Mouse (Mus musculus) forebrain, embryonic 14.5 days (tissue): ENCODE data around the gene Gm3238. TPM values are rescaled to one million over a fixed set of nuclear protein-coding genes. Genes with fewer than 3 reads are reported as not detected.
"Not testable (repeated sequence)": the region's sequence is repeated elsewhere in the genome, so short reads cannot be mapped to it uniquely, and the experiment has no call there.

ENCODE experiments used
- ATAC-seq: fragments of 200-750 bp; cut with Nextera tagmentation; 2 replicates; pipeline ENCODE4 v1.8.0; 2017; ENCODE audit warnings: mild to moderate bottlenecking, moderate library complexity
- DNase-seq: peaks from one replicate; pipeline ENCODE4 v3.0.0-alpha.2; 2015; ENCODE audit warnings: low spot score
- H3K27ac ChIP-seq: fragments of 300-500 bp; sonication (generic); 2 replicates; pipeline ENCODE4 v1.5.1; 2014; ENCODE audit warnings: low read depth, mild to moderate bottlenecking, control low read depth, low read length, moderate library complexity
- H3K27me3 ChIP-seq: fragments of 300-500 bp; sonication (generic); replicated peaks from 2 replicates; pipeline ENCODE4 v1.6.1; 2014; ENCODE audit warnings: low read length, control low read depth, mixed read lengths; ENCODE audit not compliant: control insufficient read depth, insufficient read depth
- H3K36me3 ChIP-seq: fragments of 300-500 bp; sonication (generic); 2 replicates; pipeline ENCODE4 v1.6.1; 2014; ENCODE audit warnings: low read length, control low read depth; ENCODE audit not compliant: control insufficient read depth, insufficient read depth
- H3K4me1 ChIP-seq: fragments of 300-500 bp; sonication (generic); 2 replicates; pipeline ENCODE4 v1.6.1; 2014; ENCODE audit warnings: antibody characterized with exemption, low read length, control low read depth; ENCODE audit not compliant: control insufficient read depth, insufficient read depth
- H3K4me2 ChIP-seq: fragments of 300-500 bp; sonication (generic); 2 replicates; pipeline ENCODE4 v1.6.1; 2014; ENCODE audit warnings: mild to moderate bottlenecking, control low read depth, low read length
- H3K4me3 ChIP-seq: fragments of 300-500 bp; sonication (generic); 2 replicates; pipeline ENCODE4 v1.5.1; 2014; ENCODE audit warnings: low read depth, low read length, control low read depth
- H3K9ac ChIP-seq: fragments of 300-500 bp; sonication (generic); 2 replicates; pipeline ENCODE4 v1.6.1; 2014; ENCODE audit warnings: mild to moderate bottlenecking, low read length, control low read depth, moderate library complexity
- H3K9me3 ChIP-seq: fragments of 300-500 bp; sonication (generic); replicated peaks from 2 replicates; pipeline ENCODE4 v1.6.1; 2016; ENCODE audit warnings: low read length, control low read depth, mixed read lengths; ENCODE audit not compliant: control insufficient read depth
- WGBS: fragments of 180-500 bp; shearing (Covaris S2); extraction: QIAGEN DNeasy Blood & Tissue Kit; methylation state at CpG from one replicate; pipeline ENCODE4 v1.1.7; 2014; 5-methylcytosine and 5-hydroxymethylcytosine counted together
- polyA plus RNA-seq: library from polyadenylated mRNA; unstranded; fragments of >200 nt; fragmentation: Nextera tagmentation; extraction: Ambion mirVana; gene quantifications from 2 replicates; pipeline ENCODE4 v1.2.1, GENCODE M21; 2014

Gene Gm3238
- polyA plus RNA-seq = not detected in 2 replicates

DNA sequence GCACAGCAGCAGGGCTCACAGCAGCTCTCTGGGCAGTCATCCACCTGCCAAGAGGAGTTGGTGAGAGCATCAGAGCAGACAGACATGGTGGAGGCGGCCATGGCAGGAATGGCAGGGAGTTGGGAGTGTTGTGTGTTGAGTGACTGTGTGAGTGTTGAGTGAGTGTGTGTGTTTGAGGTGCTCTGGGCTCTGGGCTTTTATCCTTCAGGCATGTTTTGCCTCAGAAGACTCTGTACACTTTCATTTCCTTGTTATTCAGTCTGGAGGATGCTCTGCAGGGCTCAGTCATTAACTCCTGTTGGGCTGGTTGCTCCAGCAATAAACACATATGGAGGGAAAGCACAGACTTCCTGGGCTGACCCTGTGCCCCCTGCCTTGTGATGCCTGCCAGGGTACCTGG lies at the start of gene Gm3238:
TSS of gene Gm3238 (minus strand) at position 101 of the 400 bp plus-strand sequence.
- not testable (repeated sequence) for H3K27ac ChIP-seq, H3K36me3 ChIP-seq, H3K4me2 ChIP-seq, H3K27me3 ChIP-seq, DNase-seq, H3K9me3 ChIP-seq, H3K4me3 ChIP-seq, ATAC-seq, H3K4me1 ChIP-seq, H3K9ac ChIP-seq
- 71% methylated on average over 1 of the region's 1 CpGs for WGBS

- no peak for ATAC-seq
- H3K27me3 ChIP-seq = no peaks in the 10 kb centered on the region
- WGBS = 14% methylated on average over 4 of the region's 4 CpGs
- no peaks in the 10 kb centered on the region for H3K4me1 ChIP-seq
- H3K4me3 ChIP-seq = no peak overlapping the region
- H3K9me3 ChIP-seq = 0 out of 2 replicates have a peak, but pooled peaks cover 2% of the 10 kb centered on the region
- no peak overlapping the region for H3K4me2 ChIP-seq
- H3K36me3 ChIP-seq = no peaks in the 10 kb centered on the region
- H3K27ac ChIP-seq = no peak overlapping the region
- peak; percentile 20 for DNase-seq
- H3K9ac ChIP-seq = no peak overlapping the region
Observed at GRCm38 (mm10) chr10:77819203-77819602, 48.1 kb upstream of the Gm3238 start.

DNA sequence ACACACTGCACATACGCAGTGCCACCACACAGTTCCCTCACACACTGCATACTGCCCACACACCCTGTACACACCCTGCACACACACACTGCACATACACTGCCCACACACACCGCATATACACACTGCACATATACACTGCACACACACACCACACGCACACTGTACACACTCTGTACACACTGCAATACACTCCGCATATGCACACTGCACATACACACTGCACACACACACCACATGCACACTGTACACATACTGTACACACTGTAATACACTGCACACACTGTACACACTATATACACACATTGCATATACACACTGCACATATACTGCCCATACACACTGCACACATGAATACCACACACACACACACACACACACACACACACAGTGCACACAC lies 47.4 kb upstream of the Gm3238 start:
- no peak overlapping the region for H3K9ac ChIP-seq
- no peaks in the 10 kb centered on the region for H3K27me3 ChIP-seq
- ATAC-seq (no peak), DNase-seq (no peak)
- no peak overlapping the region for H3K4me2 ChIP-seq
- H3K27ac ChIP-seq = no peak overlapping the region
- WGBS = 93% methylated on average over 4 of the region's 4 CpGs
- no peaks in the 10 kb centered on the region for H3K4me1 ChIP-seq
- no peaks in the 10 kb centered on the region for H3K9me3 ChIP-seq
- H3K36me3 ChIP-seq = no peaks in the 10 kb centered on the region
- H3K4me3 ChIP-seq = no peak overlapping the region

DNA sequence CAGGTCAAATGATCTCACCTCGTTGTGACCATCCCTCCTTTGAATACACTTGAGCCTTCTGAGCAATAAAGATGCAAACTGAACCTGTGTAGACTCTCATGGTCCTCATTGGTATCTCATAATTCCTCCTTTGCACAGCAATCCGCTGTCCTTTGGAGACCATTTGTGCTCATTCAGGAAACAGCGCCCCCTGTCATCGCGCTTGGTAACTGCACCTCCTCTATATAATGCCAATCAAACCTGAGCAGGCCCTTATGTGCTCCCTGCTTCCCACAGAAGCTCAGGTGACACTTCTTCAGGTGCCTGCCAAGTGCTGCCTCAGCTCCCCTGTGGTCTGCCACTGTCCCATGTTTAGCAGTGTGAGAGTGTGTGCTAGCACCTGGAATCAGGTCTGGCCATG lies 44.4 kb upstream of the Gm3238 start:
- WGBS = 25% methylated on average over 5 of the region's 5 CpGs

GRCm38 (mm10) chr10:77814382-77814781 lies 43.3 kb upstream of the Gm3238 start, which contains the start of gene Gm2696:
Gene Gm2696 (plus strand): TSS chr10:77814682.
- Histone ChIP-seq H3K4me2 (no peak within 1 kb of the TSS), H3K36me3 (no peaks in the 10 kb centered on the region), H3K4me1 (no peaks in the 10 kb centered on the region), H3K27ac (no peak within 1 kb of the TSS), H3K27me3 (no peaks in the 10 kb centered on the region), H3K4me3 (no peak within 1 kb of the TSS), H3K9me3 (no peaks in the 10 kb centered on the region; the same call in 1 of the 2 replicates), H3K9ac (no peak within 1 kb of the TSS)
- ATAC-seq (no peak), DNase-seq (no peak)
- 58% methylated on average over 4 of the region's 4 CpGs for WGBS

More for the DNA sequence above, 44.4 kb upstream of the Gm3238 start:
- Histone ChIP-seq H3K36me3 (no peaks in the 10 kb centered on the region), H3K27ac (no peak overlapping the region), H3K4me2 (no peak overlapping the region), H3K4me1 (no peaks in the 10 kb centered on the region), H3K9ac (no peak overlapping the region), H3K9me3 (no peaks in the 10 kb centered on the region), H3K27me3 (no peaks in the 10 kb centered on the region), H3K4me3 (no peak overlapping the region)
- ATAC-seq (0 out of 2 replicates have a peak, but pooled peaks have one; percentile 5), DNase-seq (no peak)

DNA sequence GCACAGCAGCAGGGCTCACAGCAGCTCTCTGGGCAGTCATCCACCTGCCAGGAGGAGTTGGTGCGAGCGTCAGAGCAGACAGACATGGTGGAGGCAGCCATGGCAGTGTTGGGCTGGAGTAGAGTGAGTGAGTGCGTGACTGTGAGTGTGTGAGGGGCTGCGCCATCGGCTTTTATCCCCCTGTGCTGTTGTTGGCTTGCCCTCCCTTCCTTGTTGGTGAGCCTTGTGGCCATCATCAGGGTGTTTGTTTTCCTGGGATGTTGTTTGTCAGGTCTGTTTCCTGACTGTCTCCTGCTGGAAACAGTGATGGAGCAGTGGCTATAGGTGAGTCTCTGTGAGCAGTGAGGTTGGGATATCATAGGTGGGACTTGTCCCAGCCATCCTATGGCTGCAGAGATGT lies 40.6 kb upstream of the Gm3238 start, which contains the start of gene Gm9507:
TSS of gene Gm9507 (minus strand) at position 101 of the 400 bp plus-strand sequence.
- no peaks in the 10 kb centered on the region; the same call in 1 of the 2 replicates for H3K9me3 ChIP-seq
- H3K36me3 ChIP-seq = no peaks in the 10 kb centered on the region
- no peaks in the 10 kb centered on the region for H3K27me3 ChIP-seq
- H3K4me3 ChIP-seq = no peak within 1 kb of the TSS
- H3K9ac ChIP-seq = no peak within 1 kb of the TSS
- DNase-seq (no peak), ATAC-seq (no peak)
- WGBS = 57% methylated on average over 5 of the region's 5 CpGs
- no peaks in the 10 kb centered on the region for H3K4me1 ChIP-seq
- no peak within 1 kb of the TSS for H3K27ac ChIP-seq
- H3K4me2 ChIP-seq = no peak within 1 kb of the TSS

DNA sequence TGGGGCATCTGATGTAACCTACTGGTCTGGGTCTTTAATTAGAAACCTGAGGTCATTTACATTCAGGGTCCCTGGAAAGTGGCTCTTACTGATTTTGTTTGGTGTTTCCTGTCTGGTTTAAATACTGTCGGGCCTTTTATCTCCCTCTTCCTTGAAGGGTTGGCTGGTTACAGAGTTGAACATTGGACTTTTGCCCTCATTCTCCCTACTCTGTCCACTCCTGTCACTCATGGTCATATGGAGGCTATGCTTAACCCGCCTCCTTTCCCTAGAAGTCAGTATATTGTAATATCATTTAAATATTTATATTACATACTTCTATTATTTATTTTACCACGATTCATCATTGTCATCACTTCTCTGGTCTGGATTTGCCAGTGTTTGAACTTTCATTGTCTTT lies 33.0 kb upstream of the Gm3238 start:
- 82% methylated on average over 3 of the region's 3 CpGs for WGBS
- Histone ChIP-seq H3K4me3 (no peak overlapping the region), H3K36me3 (no peaks in the 10 kb centered on the region), H3K9me3 (no peaks in the 10 kb centered on the region), H3K9ac (no peak overlapping the region), H3K27me3 (no peaks in the 10 kb centered on the region), H3K4me1 (no peaks in the 10 kb centered on the region), H3K4me2 (no peak overlapping the region), H3K27ac (no peak overlapping the region)
- ATAC-seq = no peak
- DNase-seq = no peak

DNA sequence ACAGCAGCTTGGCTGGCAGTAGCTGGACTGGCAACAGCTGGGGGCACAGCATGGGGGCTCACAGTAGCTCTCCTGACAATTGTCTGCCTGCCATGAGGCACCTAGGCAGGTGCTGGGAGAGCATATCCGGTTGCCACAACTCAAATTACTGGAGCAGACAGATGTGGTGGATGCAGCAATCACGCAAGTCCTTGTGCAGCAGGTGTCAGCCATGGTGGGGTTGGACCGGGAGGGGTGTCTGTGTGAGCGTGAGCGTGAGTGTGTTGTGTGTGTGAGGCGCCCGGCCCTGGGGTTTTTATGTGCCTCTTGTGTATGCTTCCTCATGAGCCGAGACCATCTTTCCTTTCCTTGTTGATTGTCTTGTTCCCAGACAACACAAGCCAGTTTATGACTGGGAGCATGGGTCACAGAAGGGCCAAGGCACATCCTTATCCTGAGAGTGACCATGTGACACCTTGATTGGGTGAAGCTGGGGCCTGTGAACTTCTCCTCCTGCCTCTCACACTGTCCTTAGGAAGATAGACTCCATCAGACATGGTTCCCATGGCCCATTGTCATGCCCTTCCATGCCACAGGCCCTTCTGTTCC lies 27.9 kb upstream of the Gm3238 start, which contains the start of gene Gm19668:
TSS of gene Gm19668 (minus strand) at position 213 of the 588 bp plus-strand sequence.
- 64% methylated on average over 8 of the region's 8 CpGs for WGBS
- Histone ChIP-seq H3K4me1 (no peaks in the 10 kb centered on the region), H3K9ac (no peak within 1 kb of the TSS), H3K4me3 (no peak within 1 kb of the TSS), H3K9me3 (no peaks in the 10 kb centered on the region), H3K4me2 (no peak within 1 kb of the TSS), H3K36me3 (no peaks in the 10 kb centered on the region), H3K27ac (peak within 1 kb of the TSS; percentile 58), H3K27me3 (no peaks in the 10 kb centered on the region)
- ATAC-seq = no peak
- DNase-seq = no peak

DNA sequence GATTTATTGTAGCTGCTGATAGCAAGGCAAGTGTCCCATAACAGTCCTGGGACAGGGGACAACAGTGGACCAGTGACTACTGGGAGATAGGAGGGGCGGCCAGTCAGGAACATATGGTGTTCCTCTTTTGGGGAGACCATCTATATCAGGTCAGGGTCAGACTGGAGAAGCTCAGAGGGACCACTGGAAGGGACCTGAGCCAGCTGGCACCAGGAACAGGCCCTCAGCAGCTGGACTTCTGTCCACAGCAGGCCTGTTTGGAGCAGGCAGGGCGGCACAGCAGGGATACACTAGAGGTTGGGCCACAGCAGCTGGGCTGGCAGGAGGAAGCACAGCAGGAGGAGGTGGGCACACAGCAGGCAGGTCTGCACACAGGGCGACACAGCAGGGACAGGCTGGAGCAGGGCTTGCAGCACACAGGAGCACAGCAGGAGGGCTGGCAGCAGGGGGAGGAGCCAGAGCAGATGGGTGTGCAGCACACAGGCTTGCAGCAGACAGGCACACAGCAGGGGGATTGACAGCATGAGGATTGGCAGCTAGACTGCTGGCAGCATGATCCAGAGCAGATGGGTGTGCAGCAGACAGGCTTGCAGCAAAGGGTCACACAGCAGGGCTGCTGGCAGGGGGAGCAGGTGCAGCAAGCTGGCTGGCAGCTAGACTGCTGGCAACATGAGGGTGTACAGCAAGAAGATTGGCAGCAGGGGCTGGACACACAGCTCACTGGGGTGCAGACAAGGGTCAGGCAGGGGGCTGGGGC lies 27.2 kb upstream of the Gm3238 start:
- H3K4me2 ChIP-seq, ATAC-seq, H3K4me3 ChIP-seq, H3K27me3 ChIP-seq, H3K9ac ChIP-seq, DNase-seq, H3K36me3 ChIP-seq, H3K4me1 ChIP-seq, H3K9me3 ChIP-seq: not testable (repeated sequence)
- 32% methylated on average over 3 of the region's 3 CpGs for WGBS
- H3K27ac ChIP-seq = peak overlapping the region; percentile 58
